Mouse (Mus musculus): ENCODE results near the gene Rtn1.
"Not testable (repeated sequence)": the region's sequence is repeated elsewhere in the genome, so short reads cannot be mapped to it uniquely, and the experiment has no call there.

The Rtn1 gene

GRCm38 (mm10) chr12:72324210-72324871, 84.5 kb downstream of the Rtn1 start:
- DNase-seq (ENCODE audit: low spot score) = no peak

- no peak for DNase-seq (ENCODE audit: low spot score)
These were observed 85.1 kb downstream of the Rtn1 start for GRCm38 (mm10) chr12:72323778-72324177.

- no peak for DNase-seq (ENCODE audit: low spot score)
These were observed 93.0 kb downstream of the Rtn1 start for GRCm38 (mm10) chr12:72315732-72316465.

- DNase-seq (ENCODE audit: low spot score) = no peak
These were observed 98.0 kb downstream of the Rtn1 start for GRCm38 (mm10) chr12:72310818-72311217.

- DNase-seq (ENCODE audit: low spot score) = no peak
These were observed 100.3 kb downstream of the Rtn1 start for GRCm38 (mm10) chr12:72308506-72308905.

- DNase-seq (ENCODE audit: low spot score) = no peak
These were observed 102.6 kb downstream of the Rtn1 start for GRCm38 (mm10) chr12:72306281-72306680.

GRCm38 (mm10) chr12:72305421-72305820, 103.4 kb downstream of the Rtn1 start:
- DNase-seq (ENCODE audit: low spot score) = no peak

- DNase-seq (ENCODE audit: low spot score) = no peak
These were observed 103.9 kb downstream of the Rtn1 start for GRCm38 (mm10) chr12:72304985-72305384.

- DNase-seq (ENCODE audit: low spot score) = no peak
These were observed 104.5 kb downstream of the Rtn1 start for GRCm38 (mm10) chr12:72304347-72304688.

GRCm38 (mm10) chr12:72303624-72304346, 105.1 kb downstream of the Rtn1 start:
- no peak for DNase-seq (ENCODE audit: low spot score)

GRCm38 (mm10) chr12:72301431-72301830, 107.4 kb downstream of the Rtn1 start:
- no peak for DNase-seq (ENCODE audit: low spot score)

GRCm38 (mm10) chr12:72300971-72301370, 107.9 kb downstream of the Rtn1 start:
- no peak for DNase-seq (ENCODE audit: low spot score)

- no peak for DNase-seq (ENCODE audit: low spot score)
These were observed 110.6 kb downstream of the Rtn1 start for GRCm38 (mm10) chr12:72298222-72298621.

GRCm38 (mm10) chr12:72296552-72296951, 112.3 kb downstream of the Rtn1 start:
- DNase-seq (ENCODE audit: low spot score) = no peak

GRCm38 (mm10) chr12:72293185-72293584, 115.7 kb downstream of the Rtn1 start:
- not testable (repeated sequence) for DNase-seq (ENCODE audit: low spot score)

- no peak for DNase-seq (ENCODE audit: low spot score)
These were observed 116.3 kb downstream of the Rtn1 start for GRCm38 (mm10) chr12:72292566-72292965.

GRCm38 (mm10) chr12:72291266-72291665, 117.6 kb downstream of the Rtn1 start:
- DNase-seq (ENCODE audit: low spot score) = no peak

GRCm38 (mm10) chr12:72288215-72288614, 120.6 kb downstream of the Rtn1 start:
- no peak for DNase-seq (ENCODE audit: low spot score)

- DNase-seq (ENCODE audit: low spot score) = no peak
These were observed 121.4 kb downstream of the Rtn1 start for GRCm38 (mm10) chr12:72287332-72288004.

GRCm38 (mm10) chr12:72285366-72286345, 123.2 kb downstream of the Rtn1 start:
- no peak for DNase-seq (ENCODE audit: low spot score)

- no peak for DNase-seq (ENCODE audit: low spot score)
These were observed 124.3 kb downstream of the Rtn1 start for GRCm38 (mm10) chr12:72284576-72284975.

Measured in spleen, adult 12 weeks (tissue).